Mouse (Mus musculus) liver, embryonic 12.5 days (tissue): ENCODE results near the gene Susd6. TPM values are rescaled to one million over a fixed set of nuclear protein-coding genes. Genes with fewer than 3 reads are reported as not detected.
"Not testable (repeated sequence)": the region's sequence is repeated elsewhere in the genome, so short reads cannot be mapped to it uniquely, and the experiment has no call there.

Source experiments
- ATAC-seq: fragments of 200-750 bp; cut with Nextera tagmentation; 2 replicates; pipeline ENCODE4 v1.8.0; 2017; ENCODE audit warnings: moderate number of reproducible peaks, mild to moderate bottlenecking, moderate library complexity
- H3K27ac ChIP-seq: fragments of 300-500 bp; sonication (generic); 2 replicates; pipeline ENCODE4 v1.5.1; 2016; ENCODE audit warnings: mild to moderate bottlenecking
- H3K27me3 ChIP-seq: fragments of 300-500 bp; sonication (generic); replicated peaks from 2 replicates; pipeline ENCODE4 v1.6.1; 2016; ENCODE audit warnings: mild to moderate bottlenecking, moderate library complexity
- H3K36me3 ChIP-seq: fragments of 300-500 bp; sonication (generic); 2 replicates; pipeline ENCODE4 v1.6.1; 2016; ENCODE audit warnings: mild to moderate bottlenecking, moderate library complexity
- H3K4me1 ChIP-seq: fragments of 300-500 bp; sonication (generic); 2 replicates; pipeline ENCODE4 v1.6.1; 2016
- H3K4me2 ChIP-seq: fragments of 300-500 bp; sonication (generic); 2 replicates; pipeline ENCODE4 v1.6.1; 2016; ENCODE audit warnings: mild to moderate bottlenecking, moderate library complexity
- H3K4me3 ChIP-seq: fragments of 300-500 bp; sonication (generic); 2 replicates; pipeline ENCODE4 v1.5.1; 2016; ENCODE audit warnings: mild to moderate bottlenecking, moderate library complexity
- H3K9ac ChIP-seq: fragments of 300-500 bp; sonication (generic); 2 replicates; pipeline ENCODE4 v1.6.1; 2016; ENCODE audit warnings: mild to moderate bottlenecking, moderate library complexity
- H3K9me3 ChIP-seq: fragments of 300-500 bp; sonication (generic); replicated peaks from 2 replicates; pipeline ENCODE4 v1.6.1; 2016; ENCODE audit warnings: mild to moderate bottlenecking, moderate library complexity
- WGBS: fragments of 180-500 bp; shearing (Covaris S2); methylation state at CpG from one replicate; pipeline ENCODE4 v1.1.7; 2016; ENCODE audit not compliant: insufficient replicate concordance; 5-methylcytosine and 5-hydroxymethylcytosine counted together
- polyA plus RNA-seq: library from polyadenylated mRNA; unstranded; fragments of >200 nt; fragmentation: Nextera tagmentation; extraction: Ambion mirVana; gene quantifications from 2 replicates; pipeline ENCODE4 v1.2.1, GENCODE M21; 2016

Gene Susd6
- polyA plus RNA-seq, 1 experiment from 2014 or later, result 15.9 TPM

DNA sequence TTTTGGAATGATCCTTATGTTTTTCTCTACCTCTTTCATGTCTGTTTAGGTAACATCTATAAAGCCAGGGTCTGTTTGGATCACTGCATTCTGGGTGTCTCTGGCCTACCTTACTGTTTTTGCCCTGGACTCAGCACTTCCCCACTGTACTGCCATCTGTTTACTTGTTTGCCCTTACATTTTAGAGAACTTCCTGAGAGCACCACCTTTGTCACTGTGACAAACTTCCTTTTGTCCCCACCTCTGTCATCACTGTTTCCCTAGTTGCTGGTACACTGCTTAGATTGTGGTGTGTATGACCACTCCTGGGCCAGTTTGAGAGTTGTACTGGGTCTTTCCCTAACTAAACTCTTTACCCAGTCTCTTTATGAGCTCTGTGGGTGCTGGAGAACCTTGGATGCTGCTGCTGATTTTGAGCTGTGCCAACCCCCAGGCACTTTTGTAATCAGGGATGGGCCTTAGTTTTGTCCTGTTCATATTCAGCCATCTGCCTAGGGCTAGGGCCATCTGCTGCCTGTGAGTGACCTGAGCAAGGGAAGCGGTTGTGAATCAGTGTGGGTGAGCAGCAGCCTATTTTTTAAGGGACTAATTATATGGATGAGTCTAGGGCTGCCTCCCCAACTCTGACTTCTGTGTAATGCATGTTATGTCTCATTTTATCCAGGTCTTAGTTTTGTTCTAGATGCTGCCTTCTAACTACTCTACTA lies 26.2 kb downstream of the Susd6 start:
- 65% methylated on average over 1 of the region's 1 CpGs for WGBS
- H3K4me1 ChIP-seq, result peaks cover 99% of the 10 kb centered on the region

GRCm38 (mm10) chr12:80817697-80818235 lies 27.5 kb downstream of the Susd6 start:
- Histone ChIP-seq H3K4me1 (peaks cover 99% of the 10 kb centered on the region), H3K27me3 (no peaks in the 10 kb centered on the region), H3K36me3 (no peaks in the 10 kb centered on the region), H3K9ac (no peak overlapping the region), H3K27ac (peak overlapping the region; percentile 71), H3K4me2 (peak overlapping the region; percentile 52), H3K4me3 (no peak overlapping the region), H3K9me3 (no peaks in the 10 kb centered on the region)
- ATAC-seq, result peak; percentile 82

More for the DNA sequence above, 26.2 kb downstream of the Susd6 start:
- no peak for ATAC-seq
- Histone ChIP-seq H3K9ac (peak overlapping the region; percentile 47), H3K27ac (peak overlapping the region; percentile 75), H3K9me3 (no peaks in the 10 kb centered on the region), H3K27me3 (no peaks in the 10 kb centered on the region), H3K36me3 (no peaks in the 10 kb centered on the region), H3K4me2 (peak overlapping the region; percentile 52), H3K4me3 (no peak overlapping the region)

GRCm38 (mm10) chr12:80819020-80819419 lies 28.7 kb downstream of the Susd6 start:
- not testable (repeated sequence) for H3K36me3 ChIP-seq, H3K9ac ChIP-seq, H3K9me3 ChIP-seq, H3K27ac ChIP-seq, H3K27me3 ChIP-seq, ATAC-seq, H3K4me2 ChIP-seq, H3K4me3 ChIP-seq
- WGBS, result 52% methylated on average over 2 of the region's 2 CpGs
- peaks cover 98% of the 10 kb centered on the region for H3K4me1 ChIP-seq

- H3K4me1 ChIP-seq, result peaks cover 89% of the 10 kb centered on the region
- no peak overlapping the region for H3K4me2 ChIP-seq
- peak overlapping the region; percentile 17; the same call in 1 of the 2 replicates for H3K27ac ChIP-seq
- no peak for ATAC-seq
- WGBS, result 73% methylated on average over 4 of the region's 4 CpGs
- no peaks in the 10 kb centered on the region for H3K9me3 ChIP-seq
- H3K4me3 ChIP-seq, result no peak overlapping the region
- no peaks in the 10 kb centered on the region for H3K36me3 ChIP-seq
- H3K27me3 ChIP-seq, result no peaks in the 10 kb centered on the region
- no peak overlapping the region for H3K9ac ChIP-seq
Measured at GRCm38 (mm10) chr12:80821312-80822007, 31.1 kb downstream of the Susd6 start.

- H3K4me3 ChIP-seq, result no peak overlapping the region
- peaks cover 88% of the 10 kb centered on the region for H3K4me1 ChIP-seq
- H3K27me3 ChIP-seq, result no peaks in the 10 kb centered on the region
- H3K27ac ChIP-seq, result no peak overlapping the region
- H3K4me2 ChIP-seq, result peak overlapping the region; percentile 11; the same call in 1 of the 2 replicates
- H3K9me3 ChIP-seq, result no peaks in the 10 kb centered on the region
- WGBS, result 60% methylated on average over 7 of the region's 7 CpGs
- H3K9ac ChIP-seq, result no peak overlapping the region
- peaks cover 2% of the 10 kb centered on the region; the same call in 1 of the 2 replicates for H3K36me3 ChIP-seq
- peak; percentile 52 for ATAC-seq
Measured at GRCm38 (mm10) chr12:80822533-80822932, 32.2 kb downstream of the Susd6 start.

GRCm38 (mm10) chr12:80824202-80824601 lies 33.9 kb downstream of the Susd6 start:
- no peak overlapping the region for H3K4me3 ChIP-seq
- peaks cover 16% of the 10 kb centered on the region for H3K36me3 ChIP-seq
- 69% methylated on average over 1 of the region's 1 CpGs for WGBS
- H3K9ac ChIP-seq, result no peak overlapping the region
- H3K27me3 ChIP-seq, result no peaks in the 10 kb centered on the region
- no peaks in the 10 kb centered on the region for H3K9me3 ChIP-seq
- no peak for ATAC-seq
- no peak overlapping the region for H3K4me2 ChIP-seq
- H3K27ac ChIP-seq, result no peak overlapping the region
- peaks cover 80% of the 10 kb centered on the region for H3K4me1 ChIP-seq

DNA sequence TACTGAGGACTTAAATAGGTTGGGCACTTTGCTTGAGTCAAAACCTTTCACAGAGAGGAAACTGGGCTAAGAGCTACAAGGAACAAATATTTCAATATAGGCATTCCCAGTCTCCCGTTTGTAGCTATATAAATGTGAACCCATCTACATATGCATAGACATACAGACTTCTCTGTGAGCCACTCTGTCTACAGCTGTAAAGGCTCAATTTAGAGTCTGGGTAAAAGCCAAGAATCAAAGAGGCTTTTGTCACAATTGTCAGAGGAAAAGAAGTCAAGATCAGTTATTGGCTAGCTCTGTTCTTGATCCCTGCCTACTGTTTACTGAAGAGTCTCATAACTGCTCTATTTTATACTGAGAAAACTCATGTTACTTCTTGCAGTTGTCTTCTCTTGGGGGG lies 36.1 kb downstream of the Susd6 start:
- Histone ChIP-seq H3K4me2 (no peak overlapping the region), H3K9me3 (no peaks in the 10 kb centered on the region), H3K4me1 (peaks cover 78% of the 10 kb centered on the region), H3K9ac (no peak overlapping the region), H3K27ac (no peak overlapping the region), H3K4me3 (no peak overlapping the region), H3K36me3 (peaks cover 29% of the 10 kb centered on the region), H3K27me3 (no peaks in the 10 kb centered on the region)
- ATAC-seq, result no peak
- 72% methylated on average over 1 of the region's 1 CpGs for WGBS

DNA sequence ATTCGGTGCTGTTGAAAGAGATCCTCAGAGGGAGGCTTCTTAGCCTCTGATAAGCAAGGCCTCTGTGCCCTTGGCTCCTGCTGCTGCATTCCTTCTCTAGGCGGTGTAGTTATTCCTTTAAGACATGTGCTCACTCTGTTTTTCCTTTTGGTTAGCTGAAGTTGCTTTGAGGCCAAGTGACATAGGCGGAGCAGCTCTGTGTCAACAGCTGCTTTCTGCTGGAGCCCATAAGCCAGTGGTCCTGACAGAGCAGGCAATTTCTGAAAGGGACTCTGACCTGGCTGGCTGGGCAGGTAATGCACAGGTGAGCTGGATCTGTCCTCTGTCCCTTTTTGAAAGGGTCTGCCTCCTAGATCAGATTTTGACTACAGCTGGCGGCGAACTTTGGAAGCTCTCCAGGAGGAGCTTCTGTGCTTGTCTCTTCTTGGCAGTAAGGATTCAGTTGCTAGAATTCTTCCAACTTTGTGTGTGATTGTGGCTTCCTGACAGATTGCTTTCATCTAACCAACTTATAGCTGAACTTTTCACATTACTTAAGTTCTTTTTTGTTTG lies 37.2 kb downstream of the Susd6 start:
- H3K4me3 ChIP-seq, result no peak overlapping the region
- peaks cover 72% of the 10 kb centered on the region for H3K4me1 ChIP-seq
- 0 out of 2 replicates have a peak, but pooled peaks have one; percentile 12 for ATAC-seq
- H3K9me3 ChIP-seq, result no peaks in the 10 kb centered on the region
- no peaks in the 10 kb centered on the region for H3K27me3 ChIP-seq
- 60% methylated on average over 5 of the region's 5 CpGs for WGBS
- H3K27ac ChIP-seq, result peak overlapping the region; percentile 25; the same call in 1 of the 2 replicates
- no peak overlapping the region for H3K9ac ChIP-seq
- H3K4me2 ChIP-seq, result no peak overlapping the region
- H3K36me3 ChIP-seq, result peaks cover 35% of the 10 kb centered on the region

DNA sequence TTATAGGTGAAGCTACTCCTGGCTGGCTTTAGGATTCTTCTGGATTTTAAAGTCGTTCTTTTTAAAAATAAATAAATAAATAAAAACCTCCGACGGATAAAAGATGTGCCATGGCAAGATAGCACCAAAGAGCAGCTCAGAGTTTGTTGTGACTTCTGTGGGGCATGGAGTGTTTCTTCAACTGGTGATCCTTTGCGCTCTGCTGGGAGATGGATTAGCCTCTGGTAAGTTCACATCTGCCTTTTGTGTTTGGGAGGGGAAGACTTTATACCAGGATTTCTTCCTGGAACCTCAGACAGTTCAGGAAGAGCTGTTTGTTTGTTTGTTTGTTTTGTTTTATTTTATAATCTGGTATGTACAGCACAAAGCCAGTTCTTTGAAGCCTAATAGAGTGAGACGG lies 37.7 kb downstream of the Susd6 start:
- Histone ChIP-seq H3K36me3 (peaks cover 36% of the 10 kb centered on the region), H3K27ac (no peak overlapping the region), H3K4me3 (no peak overlapping the region), H3K9me3 (no peaks in the 10 kb centered on the region), H3K27me3 (no peaks in the 10 kb centered on the region), H3K4me1 (peaks cover 70% of the 10 kb centered on the region), H3K9ac (no peak overlapping the region), H3K4me2 (no peak overlapping the region)
- 84% methylated on average over 5 of the region's 5 CpGs for WGBS
- no peak for ATAC-seq

DNA sequence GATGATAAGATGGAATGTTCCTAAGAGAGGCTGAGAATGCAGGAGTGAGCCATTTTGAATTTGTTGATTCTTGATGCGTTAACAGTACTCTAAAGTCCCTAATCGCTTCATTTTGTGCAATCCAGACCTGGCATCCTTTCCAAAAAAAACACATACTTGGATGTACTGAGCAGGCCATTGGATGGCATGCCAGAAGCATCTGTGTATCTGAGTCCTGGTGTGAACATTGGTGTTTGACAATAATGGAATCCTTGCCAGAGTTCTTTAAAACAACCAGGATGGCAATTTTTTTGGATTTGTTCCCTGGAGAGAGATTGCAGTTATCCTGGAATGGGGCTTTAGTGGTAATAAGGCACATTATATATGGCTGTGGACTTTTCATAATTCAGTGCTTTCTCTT lies 38.6 kb downstream of the Susd6 start:
- Histone ChIP-seq H3K4me3 (no peak overlapping the region), H3K9me3 (no peaks in the 10 kb centered on the region), H3K4me2 (no peak overlapping the region), H3K9ac (no peak overlapping the region), H3K27me3 (no peaks in the 10 kb centered on the region), H3K27ac (no peak overlapping the region), H3K36me3 (peaks cover 36% of the 10 kb centered on the region), H3K4me1 (peaks cover 71% of the 10 kb centered on the region)
- no peak for ATAC-seq
- WGBS, result 90% methylated on average over 2 of the region's 2 CpGs

- Histone ChIP-seq H3K9ac (no peak overlapping the region), H3K4me2 (no peak overlapping the region), H3K4me3 (no peak overlapping the region), H3K27ac (no peak overlapping the region), H3K36me3 (peaks cover 36% of the 10 kb centered on the region), H3K9me3 (no peaks in the 10 kb centered on the region), H3K4me1 (peaks cover 73% of the 10 kb centered on the region), H3K27me3 (no peaks in the 10 kb centered on the region)
- WGBS, result 51% methylated on average over 2 of the region's 2 CpGs
- no peak for ATAC-seq
Measured at GRCm38 (mm10) chr12:80830211-80830610, 39.9 kb downstream of the Susd6 start.

DNA sequence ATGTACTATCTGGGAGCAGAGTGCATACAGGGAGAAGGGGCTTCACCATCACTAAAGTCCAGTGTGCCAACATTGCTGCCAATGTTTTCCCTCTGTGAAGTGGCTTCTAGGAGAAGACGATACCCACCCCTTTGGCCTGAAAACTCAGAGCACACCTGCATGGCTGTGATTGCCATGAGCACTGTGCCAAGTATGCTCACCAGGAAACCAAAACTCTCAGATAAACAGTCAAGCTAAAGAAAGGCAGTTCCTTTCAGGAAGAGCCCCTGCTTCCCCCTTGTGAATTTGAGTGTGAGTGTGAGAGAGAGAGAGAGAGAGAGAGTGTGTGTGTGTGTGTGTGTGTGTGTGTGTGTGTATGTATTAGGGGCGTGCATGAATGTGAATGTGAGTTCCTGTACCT lies 40.5 kb downstream of the Susd6 start:
- no peak for ATAC-seq
- WGBS, result 13% methylated on average over 2 of the region's 2 CpGs
- 0 out of 2 replicates have a peak overlapping the region, but pooled peaks have one; percentile 2 for H3K27ac ChIP-seq
- H3K9me3 ChIP-seq, result no peaks in the 10 kb centered on the region
- peaks cover 36% of the 10 kb centered on the region for H3K36me3 ChIP-seq
- H3K9ac ChIP-seq, result no peak overlapping the region
- no peak overlapping the region for H3K4me2 ChIP-seq
- no peaks in the 10 kb centered on the region for H3K27me3 ChIP-seq
- H3K4me1 ChIP-seq, result peaks cover 76% of the 10 kb centered on the region
- no peak overlapping the region for H3K4me3 ChIP-seq
